15 mouse cellular contexts compared by ENCODE assay signal in the genomic region with DNA sequence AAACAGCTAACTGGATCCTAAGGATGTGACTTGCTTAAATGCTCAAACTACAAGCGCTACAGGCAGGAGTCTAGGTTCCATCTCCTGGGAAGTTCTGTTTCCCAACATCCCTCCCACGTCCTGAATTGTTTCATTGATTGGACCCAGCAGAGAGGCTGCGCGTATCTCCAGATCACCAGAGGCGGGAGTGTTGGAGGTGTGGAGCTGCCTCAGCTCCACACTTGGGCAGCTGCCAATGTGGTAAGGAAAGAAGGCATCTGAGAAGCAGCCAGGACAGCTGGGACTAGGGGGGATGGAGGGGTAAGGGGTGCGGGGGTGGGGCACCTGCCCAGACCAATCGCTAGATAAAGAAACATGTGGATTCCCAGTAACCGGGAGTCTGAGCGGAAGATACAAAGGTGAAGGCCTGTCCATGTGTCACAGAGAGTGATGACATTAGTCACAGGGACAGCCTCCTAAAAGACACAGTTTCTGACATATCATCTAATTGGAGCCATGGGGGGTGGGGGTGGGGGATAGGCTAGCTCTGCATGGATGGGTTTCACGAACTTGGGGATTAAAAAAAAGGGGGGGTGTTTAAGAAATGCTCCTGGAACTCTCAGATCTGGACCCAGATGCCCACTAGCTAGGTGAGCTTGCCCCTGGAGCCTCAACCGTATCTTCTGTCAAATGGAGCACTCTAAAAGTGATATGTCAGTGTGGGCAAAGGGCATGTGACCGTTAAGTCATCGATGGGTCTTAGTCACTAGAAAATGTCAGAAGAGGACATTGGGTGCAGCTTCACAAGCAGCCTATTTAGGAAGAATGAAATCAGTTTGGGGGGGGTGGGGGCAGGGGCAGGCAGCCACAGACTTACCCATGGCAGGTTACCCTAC. TPM values are rescaled to one million over a fixed set of nuclear protein-coding genes. Genes with fewer than 3 reads are reported as not detected.
A peak's percentile ranks its signal among the peaks of the same experiment; 100 is the strongest.
DNase-seq lines count a peak whose midpoint lies in the region; ATAC-seq lines count a peak whose summit lies in the region.
"Had no signal": no experiment of that assay in that cellular context is flagged by ENCODE, and none has a peak within 500 bp of the region (broad histone marks: within the 10 kb centered on the region; RNA-seq: fewer than 3 reads in every experiment).

No protein-coding gene starts in this region.

- 57% methylated on average over 13 of the region's 13 CpGs for WGBS in limb, embryonic 13.5 days
- WGBS in limb, embryonic 10.5 days, result 73% methylated on average over 13 of the region's 13 CpGs

- no peak overlapping the region for H3K4me3 ChIP-seq in limb, embryonic 13.5 days
- H3K4me3 ChIP-seq in limb, embryonic 10.5 days, result no peak overlapping the region

- no peaks in the 10 kb centered on the region for H3K9me3 ChIP-seq in limb, embryonic 13.5 days
- H3K9me3 ChIP-seq in limb, embryonic 10.5 days (replicated peaks), result no peaks in the 10 kb centered on the region

- peak; percentile 69 for ATAC-seq in frontal cortex, adult (ENCODE audit: low TSS enrichment)
- ATAC-seq in limb, embryonic 13.5 days (ENCODE audit: low FRiP score, low read depth), result peak; percentile 59
- ATAC-seq in granulocyte monocyte progenitor cell, adult 5-6 weeks (replicated peaks; ENCODE audit: poor library complexity, severe bottlenecking), result no peak
- ATAC-seq: intestine, embryonic 16.5 days; Patski had no signal

- H3K9ac ChIP-seq in limb, embryonic 13.5 days, result no peak overlapping the region
- H3K9ac ChIP-seq: liver, embryonic 14.5 days had no signal

- no peaks in the 10 kb centered on the region for H3K27me3 ChIP-seq in limb, embryonic 13.5 days
- H3K27me3 ChIP-seq in limb, embryonic 10.5 days (ENCODE audit: low read depth, poor library complexity, severe bottlenecking), result no peaks in the 10 kb centered on the region
- H3K27me3 ChIP-seq: Patski had no signal

- peaks cover 8% of the 10 kb centered on the region; the same call in 1 of the 2 replicates for H3K4me1 ChIP-seq in limb, embryonic 13.5 days
- H3K4me1 ChIP-seq in limb, embryonic 10.5 days, result 0 out of 2 replicates have a peak, but pooled peaks cover 6% of the 10 kb centered on the region

- no peak for DNase-seq in frontal cortex, postnatal 25 days (ENCODE audit: low spot score in 2 of 2)
- DNase-seq in limb, embryonic 10.5 days (ENCODE audit: low spot score), result no peak
- DNase-seq in MN1 (ENCODE audit: low spot score), result peak; percentile 90
- peak; percentile 67 for DNase-seq in brain, adult 2 months (ENCODE audit: low read depth, low spot score)
- DNase-seq: cerebellum, adult 18-20 months; heart, adult 18-20 months; heart, postnatal 10 days; kidney, postnatal 36 days had no signal

- H3K4me2 ChIP-seq in limb, embryonic 13.5 days (replicated peaks), result no peak overlapping the region

- H3K27ac ChIP-seq in limb, embryonic 13.5 days, result no peak overlapping the region
- H3K27ac ChIP-seq in limb, embryonic 10.5 days, result no peak overlapping the region
- H3K27ac ChIP-seq: liver, embryonic 14.5 days had no signal

- no peaks in the 10 kb centered on the region for H3K36me3 ChIP-seq in limb, embryonic 13.5 days
- no peaks in the 10 kb centered on the region for H3K36me3 ChIP-seq in limb, embryonic 10.5 days

RNA-seq across cellular contexts. Expression of gene Hspb8, which starts 12.5 kb away (rescaled TPM):
- polyA plus RNA-seq in limb, embryonic 13.5 days (2015; fragmentation: Nextera tagmentation; extraction: Ambion mirVana), result 13.5 and 13.8 TPM in 2 replicates
- polyA plus RNA-seq in limb, embryonic 10.5 days (2016; fragmentation: Nextera tagmentation; extraction: Ambion mirVana), result 8.8 and 9.7 TPM in 2 replicates
- not detected in 2 replicates for total RNA-seq in granulocyte monocyte progenitor cell, adult 5-6 weeks (2014; fragmentation: Nextera tagmentation)
- not detected in 2 replicates for total RNA-seq in granulocyte monocyte progenitor cell, adult 5-6 weeks (2017)
- total RNA-seq: monocyte, adult 5-6 weeks had no signal

Comparison
In these comparisons a context has a peak if more than half of its experiments do, and no peak if none do; other contexts are left out.
1. DNase-seq: peak in MN1 (single experiment) and brain, adult 2 months (single experiment); none in frontal cortex, postnatal 25 days (0 of 2) and limb, embryonic 10.5 days (single experiment).